Mouse (Mus musculus) kidney, postnatal 0 days (tissue): Measurements from ENCODE around the gene Folr1. TPM values are rescaled to one million over a fixed set of nuclear protein-coding genes. Genes with fewer than 3 reads are reported as not detected.

Experiments
- ATAC-seq: fragments of 200-750 bp; cut with Nextera tagmentation; replicated peaks from 2 replicates; pipeline ENCODE4 v1.8.0; 2017; ENCODE audit warnings: low read depth, moderate number of reproducible peaks, moderate TSS enrichment, moderate library complexity; ENCODE audit not compliant: low FRiP score
- DNase-seq: peaks from one replicate; pipeline ENCODE4 v3.0.0-alpha.2; 2016; ENCODE audit warnings: low spot score
- H3K27ac ChIP-seq: fragments of 300-500 bp; sonication (generic); 2 replicates; pipeline ENCODE4 v1.5.1; 2014; ENCODE audit warnings: mild to moderate bottlenecking
- H3K27me3 ChIP-seq: fragments of 300-500 bp; sonication (generic); 2 replicates; pipeline ENCODE4 v1.6.1; 2014; ENCODE audit warnings: low read length, mixed read lengths; ENCODE audit not compliant: insufficient read depth
- H3K36me3 ChIP-seq: fragments of 300-500 bp; sonication (generic); 2 replicates; pipeline ENCODE4 v1.6.1; 2014; ENCODE audit warnings: low read length, mixed read lengths; ENCODE audit not compliant: insufficient read depth
- H3K4me1 ChIP-seq: fragments of 300-500 bp; sonication (generic); replicated peaks from 2 replicates; pipeline ENCODE4 v1.6.1; 2014; ENCODE audit warnings: antibody characterized with exemption, low read length, mixed read lengths; ENCODE audit not compliant: insufficient read depth
- H3K4me2 ChIP-seq: fragments of 300-500 bp; sonication (generic); 2 replicates; pipeline ENCODE4 v1.6.1; 2014; ENCODE audit warnings: mild to moderate bottlenecking, low read length, moderate library complexity, mixed read lengths
- H3K4me3 ChIP-seq: fragments of 300-500 bp; sonication (generic); replicated peaks from 2 replicates; pipeline ENCODE4 v1.5.1; 2014; ENCODE audit warnings: low read depth, low read length
- H3K9ac ChIP-seq: fragments of 300-500 bp; sonication (generic); 2 replicates; pipeline ENCODE4 v1.6.1; 2014; ENCODE audit warnings: low read depth, low read length
- H3K9me3 ChIP-seq: fragments of 300-500 bp; sonication (generic); replicated peaks from 2 replicates; pipeline ENCODE4 v1.6.1; 2016; ENCODE audit warnings: low read length, inconsistent platforms, mixed read lengths
- CTCF ChIP-seq: IDR thresholded peaks from 2 replicates; pipeline ENCODE4 v1.5.1; 2016; ENCODE audit warnings: antibody characterized with exemption, low read depth, mild to moderate bottlenecking, moderate library complexity
- WGBS: fragments of 180-500 bp; shearing (Covaris S2); extraction: QIAGEN DNeasy Blood & Tissue Kit; methylation state at CpG from one replicate; pipeline ENCODE4 v1.1.7; 2014; 5-methylcytosine and 5-hydroxymethylcytosine counted together
- microRNA-seq: library from miRNA; unstranded; fragments of <30 nt; microRNA quantifications from one replicate; pipeline ENCODE4, GENCODE M21; 2016
- polyA plus RNA-seq: library from polyadenylated mRNA; unstranded; fragments of >200 nt; fragmentation: Nextera tagmentation; extraction: Ambion mirVana; gene quantifications from 2 replicates; pipeline ENCODE4 v1.2.1, GENCODE M21; 2015

Folr1 gene
- polyA plus RNA-seq, 1 experiment from 2014 or later = 164 TPM

GRCm38 (mm10) chr7:101821571-101822501 lies 48.8 kb downstream of the Folr1 start:
- TF ChIP-seq CTCF = no peak
- Histone ChIP-seq H3K27me3 (peaks cover 37% of the 10 kb centered on the region), H3K4me3 (peak overlapping the region; percentile 37), H3K36me3 (peaks cover 23% of the 10 kb centered on the region), H3K9me3 (no peaks in the 10 kb centered on the region), H3K4me2 (peak overlapping the region; percentile 89), H3K9ac (peak overlapping the region; percentile 67), H3K4me1 (peaks cover 26% of the 10 kb centered on the region), H3K27ac (peak overlapping the region; percentile 47; the same call in 1 of the 2 replicates)
- WGBS = under 1% methylated on average over 68 of the region's 71 CpGs
- peak; percentile 80 for ATAC-seq
- DNase-seq = peak; percentile 81

- 5% methylated on average over 35 of the region's 35 CpGs for WGBS
- TF ChIP-seq CTCF = no peak
- Histone ChIP-seq H3K27me3 (peaks cover 37% of the 10 kb centered on the region), H3K36me3 (peaks cover 9% of the 10 kb centered on the region), H3K9me3 (no peaks in the 10 kb centered on the region), H3K4me2 (peak overlapping the region; percentile 89), H3K4me3 (peak overlapping the region; percentile 26), H3K27ac (no peak overlapping the region), H3K9ac (no peak overlapping the region), H3K4me1 (peaks cover 26% of the 10 kb centered on the region)
- ATAC-seq = no peak
- no peak for DNase-seq
These were observed 50.1 kb downstream of the Folr1 start for GRCm38 (mm10) chr7:101820295-101821030.

- peaks cover 37% of the 10 kb centered on the region for H3K27me3 ChIP-seq
- peak within 1 kb of the TSS; percentile 24 for H3K4me3 ChIP-seq
- H3K9ac ChIP-seq = peak within 1 kb of the TSS; percentile 35; the same call in 1 of the 2 replicates
- peak within 1 kb of the TSS; percentile 48 for H3K4me2 ChIP-seq
- TF ChIP-seq CTCF = no peak
- DNase-seq (no peak), ATAC-seq (no peak)
- peaks cover 26% of the 10 kb centered on the region for H3K4me1 ChIP-seq
- H3K9me3 ChIP-seq = no peaks in the 10 kb centered on the region
- WGBS = 1% methylated on average over 32 of the region's 45 CpGs
- no peaks in the 10 kb centered on the region for H3K36me3 ChIP-seq
- no peak within 1 kb of the TSS for H3K27ac ChIP-seq
These were observed 52.7 kb downstream of the Folr1 start, which contains the start of gene Phox2a for GRCm38 (mm10) chr7:101817861-101818401. Gene Phox2a (plus strand): TSS chr7:101818313.

Small RNA genes lying within 50 kb of the gene (microRNA-seq; reads per million reads assigned to microRNA genes)
- not detected for gene Gm22655

Other genes with a start within 250 kb of the Folr1 start
- gene Clpb, start 207.2 kb downstream of the Folr1 start, polyA plus RNA-seq = 34.6 and 39.0 TPM in 2 replicates
- gene Phox2a, start 52.5 kb downstream of the Folr1 start, polyA plus RNA-seq = 0.13 and 0.19 TPM in 2 replicates
- gene Inppl1, start 32.6 kb downstream of the Folr1 start, polyA plus RNA-seq = 34.5 and 35.6 TPM in 2 replicates
- gene Folr2, start 13.6 kb downstream of the Folr1 start, polyA plus RNA-seq = 1.1 and 1.4 TPM in 2 replicates
- 47.2 and 50.2 TPM in 2 replicates for gene Anapc15, start 7.1 kb downstream of the Folr1 start, polyA plus RNA-seq
- gene Lamtor1, start 35.1 kb upstream of the Folr1 start, polyA plus RNA-seq = 164 and 165 TPM in 2 replicates
- gene Tomt, start 35.6 kb upstream of the Folr1 start, polyA plus RNA-seq = 0.13 and 0.34 TPM in 2 replicates
- gene Lrrc51, start 63.1 kb upstream of the Folr1 start, polyA plus RNA-seq = 9.6 and 11.4 TPM in 2 replicates
- 41.7 and 45.9 TPM in 2 replicates for gene Numa1, start 63.3 kb upstream of the Folr1 start, polyA plus RNA-seq
- 2.0 and 2.1 TPM in 2 replicates for gene Il18bp, start 147.9 kb upstream of the Folr1 start, polyA plus RNA-seq
- gene Rnf121, start 194.7 kb upstream of the Folr1 start, polyA plus RNA-seq = 24.8 and 25.5 TPM in 2 replicates
- 12.6 and 16.4 TPM in 2 replicates for gene Xndc1, start 194.7 kb upstream of the Folr1 start, polyA plus RNA-seq
- 0.45 and 0.50 TPM in 2 replicates for gene Xntrpc, start 194.9 kb upstream of the Folr1 start, polyA plus RNA-seq
- not detected in 2 replicates for gene Trpc2, start 212.3 kb upstream of the Folr1 start, polyA plus RNA-seq
- 0.24 and 0.70 TPM in 2 replicates for gene Art1, start 231.0 kb upstream of the Folr1 start, polyA plus RNA-seq
- 1.4 and 2.3 TPM in 2 replicates for gene Art5, start 238.7 kb upstream of the Folr1 start, polyA plus RNA-seq
- gene Chrna10, start 246.0 kb upstream of the Folr1 start, polyA plus RNA-seq = not detected in 2 replicates